Mouse (Mus musculus) liver, embryonic 16.5 days (tissue): Measurements from ENCODE around the gene Trp73. TPM values are rescaled to one million over a fixed set of nuclear protein-coding genes. Genes with fewer than 3 reads are reported as not detected.

Experiments
- ATAC-seq: fragments of 200-750 bp; cut with Nextera tagmentation; 2 replicates; pipeline ENCODE4 v1.8.0; 2017; ENCODE audit warnings: low read depth, mild to moderate bottlenecking, moderate number of reproducible peaks, moderate library complexity
- H3K27ac ChIP-seq: fragments of 300-500 bp; sonication (generic); 2 replicates; pipeline ENCODE4 v1.5.1; 2014; ENCODE audit warnings: mild to moderate bottlenecking, low read length
- H3K27me3 ChIP-seq: fragments of 300-500 bp; sonication (generic); 2 replicates; pipeline ENCODE4 v1.6.1; 2014; ENCODE audit warnings: low read depth, low read length, mixed read lengths; ENCODE audit not compliant: control insufficient read depth, insufficient read depth
- H3K36me3 ChIP-seq: fragments of 300-500 bp; sonication (generic); 2 replicates; pipeline ENCODE4 v1.6.1; 2014; ENCODE audit warnings: mild to moderate bottlenecking; ENCODE audit not compliant: control insufficient read depth, insufficient read depth
- H3K4me1 ChIP-seq: fragments of 300-500 bp; sonication (generic); 2 replicates; pipeline ENCODE4 v1.6.1; 2014; ENCODE audit warnings: low read depth, low read length, mixed read lengths; ENCODE audit not compliant: control insufficient read depth
- H3K4me2 ChIP-seq: fragments of 300-500 bp; sonication (generic); 2 replicates; pipeline ENCODE4 v1.6.1; 2014; ENCODE audit warnings: low read depth, low read length, mixed read lengths
- H3K4me3 ChIP-seq: fragments of 300-500 bp; sonication (generic); 2 replicates; pipeline ENCODE4 v1.5.1; 2014; ENCODE audit warnings: low read depth, mild to moderate bottlenecking, low read length
- H3K9ac ChIP-seq: fragments of 300-500 bp; sonication (generic); 2 replicates; pipeline ENCODE4 v1.6.1; 2014; ENCODE audit warnings: low read depth, low read length
- H3K9me3 ChIP-seq: fragments of 300-500 bp; sonication (generic); replicated peaks from 2 replicates; pipeline ENCODE4 v1.6.1; 2016; ENCODE audit warnings: low read length; ENCODE audit not compliant: control insufficient read depth
- WGBS: fragments of 180-500 bp; shearing (Covaris S2); extraction: QIAGEN DNeasy Blood & Tissue Kit; methylation state at CpG from one replicate; pipeline ENCODE4 v1.1.7; 2014; ENCODE audit not compliant: insufficient replicate concordance; 5-methylcytosine and 5-hydroxymethylcytosine counted together
- polyA plus RNA-seq: library from polyadenylated mRNA; unstranded; fragments of >200 nt; fragmentation: Nextera tagmentation; extraction: Ambion mirVana; gene quantifications from 2 replicates; pipeline ENCODE4 v1.2.1, GENCODE M21; 2015

Trp73 gene
- polyA plus RNA-seq, 1 experiment from 2014 or later, result 0.05 TPM

GRCm38 (mm10) chr4:154119208-154119607 is 20.8 kb downstream of the Trp73 start:
- Histone ChIP-seq H3K36me3 (no peaks in the 10 kb centered on the region), H3K27me3 (no peaks in the 10 kb centered on the region), H3K27ac (no peak overlapping the region), H3K9me3 (no peaks in the 10 kb centered on the region), H3K4me1 (peaks cover 67% of the 10 kb centered on the region), H3K9ac (no peak overlapping the region), H3K4me2 (no peak overlapping the region), H3K4me3 (no peak overlapping the region)
- 66% methylated on average over 9 of the region's 9 CpGs for WGBS
- no peak for ATAC-seq

GRCm38 (mm10) chr4:154118782-154119181 is 21.2 kb downstream of the Trp73 start:
- H3K4me2 ChIP-seq, result no peak overlapping the region
- H3K27me3 ChIP-seq, result no peaks in the 10 kb centered on the region
- peaks cover 67% of the 10 kb centered on the region for H3K4me1 ChIP-seq
- H3K9ac ChIP-seq, result 0 out of 2 replicates have a peak overlapping the region, but pooled peaks have one; percentile 1
- peak overlapping the region; percentile 40 for H3K27ac ChIP-seq
- WGBS, result 29% methylated on average over 9 of the region's 9 CpGs
- no peaks in the 10 kb centered on the region for H3K9me3 ChIP-seq
- no peaks in the 10 kb centered on the region for H3K36me3 ChIP-seq
- peak; percentile 63 for ATAC-seq
- H3K4me3 ChIP-seq, result no peak overlapping the region

- 49% methylated on average over 7 of the region's 7 CpGs for WGBS
- Histone ChIP-seq H3K27ac (no peak overlapping the region), H3K4me1 (peaks cover 48% of the 10 kb centered on the region)
Observed at GRCm38 (mm10) chr4:154116421-154116820, 23.6 kb downstream of the Trp73 start.

GRCm38 (mm10) chr4:154109850-154110243 is 30.2 kb downstream of the Trp73 start:
- no peak overlapping the region for H3K4me3 ChIP-seq
- H3K36me3 ChIP-seq, result no peaks in the 10 kb centered on the region
- 66% methylated on average over 11 of the region's 11 CpGs for WGBS
- no peak for ATAC-seq
- H3K9me3 ChIP-seq, result no peaks in the 10 kb centered on the region
- H3K27ac ChIP-seq, result no peak overlapping the region
- no peaks in the 10 kb centered on the region; the same call in 1 of the 2 replicates for H3K27me3 ChIP-seq
- H3K4me1 ChIP-seq, result peaks cover 6% of the 10 kb centered on the region
- no peak overlapping the region for H3K9ac ChIP-seq
- H3K4me2 ChIP-seq, result no peak overlapping the region

More at GRCm38 (mm10) chr4:154116421-154116820, 23.6 kb downstream of the Trp73 start:
- no peaks in the 10 kb centered on the region for H3K9me3 ChIP-seq
- H3K9ac ChIP-seq, result no peak overlapping the region
- no peak for ATAC-seq
- no peaks in the 10 kb centered on the region for H3K36me3 ChIP-seq
- H3K27me3 ChIP-seq, result no peaks in the 10 kb centered on the region
- H3K4me3 ChIP-seq, result no peak overlapping the region
- no peak overlapping the region for H3K4me2 ChIP-seq

- Histone ChIP-seq H3K27ac (no peak overlapping the region), H3K9ac (no peak overlapping the region), H3K4me1 (peaks cover 6% of the 10 kb centered on the region), H3K9me3 (no peaks in the 10 kb centered on the region), H3K27me3 (no peaks in the 10 kb centered on the region; the same call in 1 of the 2 replicates), H3K36me3 (no peaks in the 10 kb centered on the region), H3K4me3 (no peak overlapping the region), H3K4me2 (no peak overlapping the region)
- 52% methylated on average over 18 of the region's 18 CpGs for WGBS
- ATAC-seq, result no peak
Observed at GRCm38 (mm10) chr4:154109216-154109849, 30.7 kb downstream of the Trp73 start.

GRCm38 (mm10) chr4:154106497-154107061 is 33.4 kb downstream of the Trp73 start:
- WGBS, result 62% methylated on average over 13 of the region's 13 CpGs
- Histone ChIP-seq H3K27ac (no peak overlapping the region), H3K4me1 (peaks cover 6% of the 10 kb centered on the region)

GRCm38 (mm10) chr4:154105381-154106001 is 34.5 kb downstream of the Trp73 start:
- Histone ChIP-seq H3K4me1 (peaks cover 6% of the 10 kb centered on the region), H3K27me3 (no peaks in the 10 kb centered on the region; the same call in 1 of the 2 replicates), H3K4me2 (peak overlapping the region; percentile 48), H3K9ac (0 out of 2 replicates have a peak overlapping the region, but pooled peaks have one; percentile 2), H3K27ac (no peak overlapping the region), H3K4me3 (peak overlapping the region; percentile 28), H3K36me3 (no peaks in the 10 kb centered on the region), H3K9me3 (no peaks in the 10 kb centered on the region)
- ATAC-seq, result peak; percentile 50
- WGBS, result 25% methylated on average over 20 of the region's 20 CpGs

More at GRCm38 (mm10) chr4:154106497-154107061, 33.4 kb downstream of the Trp73 start:
- ATAC-seq, result no peak
- H3K36me3 ChIP-seq, result no peaks in the 10 kb centered on the region
- no peak overlapping the region for H3K4me3 ChIP-seq
- no peak overlapping the region for H3K4me2 ChIP-seq
- no peaks in the 10 kb centered on the region; the same call in 1 of the 2 replicates for H3K27me3 ChIP-seq
- no peak overlapping the region for H3K9ac ChIP-seq
- H3K9me3 ChIP-seq, result no peaks in the 10 kb centered on the region

GRCm38 (mm10) chr4:154103912-154104311 is 36.1 kb downstream of the Trp73 start:
- WGBS, result 68% methylated on average over 10 of the region's 10 CpGs
- no peak overlapping the region for H3K4me2 ChIP-seq
- no peak overlapping the region for H3K27ac ChIP-seq
- H3K9me3 ChIP-seq, result no peaks in the 10 kb centered on the region
- H3K4me3 ChIP-seq, result no peak overlapping the region
- no peaks in the 10 kb centered on the region; the same call in 1 of the 2 replicates for H3K27me3 ChIP-seq
- ATAC-seq, result no peak
- no peaks in the 10 kb centered on the region for H3K36me3 ChIP-seq
- no peak overlapping the region for H3K9ac ChIP-seq
- peaks cover 6% of the 10 kb centered on the region for H3K4me1 ChIP-seq

- no peak overlapping the region for H3K4me3 ChIP-seq
- peaks cover 6% of the 10 kb centered on the region for H3K4me1 ChIP-seq
- H3K9ac ChIP-seq, result no peak overlapping the region
- H3K4me2 ChIP-seq, result no peak overlapping the region
- no peak for ATAC-seq
- no peaks in the 10 kb centered on the region for H3K36me3 ChIP-seq
- H3K27ac ChIP-seq, result no peak overlapping the region
- WGBS, result 60% methylated on average over 8 of the region's 8 CpGs
- no peaks in the 10 kb centered on the region for H3K9me3 ChIP-seq
- H3K27me3 ChIP-seq, result no peaks in the 10 kb centered on the region; the same call in 1 of the 2 replicates
Observed at GRCm38 (mm10) chr4:154103386-154103785, 36.6 kb downstream of the Trp73 start.
